Mouse (Mus musculus) CH12.LX (cell line): ENCODE results near the gene Efs. TPM values are rescaled to one million over a fixed set of nuclear protein-coding genes. Genes with fewer than 3 reads are reported as not detected.

ENCODE experiments used
- DNase-seq: peaks from one replicate; pipeline ENCODE4 v3.0.0-alpha.2; 2013; ENCODE audit errors: extremely low read depth
- H3K27ac ChIP-seq: 2 replicates; pipeline ENCODE4 v1.5.1; 2012; ENCODE audit warnings: low read depth, mild to moderate bottlenecking, control low read depth, moderate library complexity; ENCODE audit not compliant: insufficient read depth
- H3K27me3 ChIP-seq: replicated peaks from 2 replicates; pipeline ENCODE3; 2012; ENCODE audit warnings: inconsistent platforms
- H3K36me3 ChIP-seq, 2 experiments: replicated peaks in 1 of 2; 2 replicates each; pipeline versions ENCODE3 to v1.6.1; 2012; ENCODE audit warnings: inconsistent platforms in 1 of 2, low read length in 1 of 2, mild to moderate bottlenecking in 1 of 2, mixed read lengths in 1 of 2, moderate library complexity in 1 of 2; ENCODE audit not compliant: control insufficient read depth in 1 of 2, insufficient read depth in 1 of 2
- H3K4me1 ChIP-seq, 2 experiments: 2 replicates each; pipeline ENCODE4 v1.6.1; 2012; ENCODE audit warnings: inconsistent platforms in 1 of 2, moderate library complexity in 1 of 2; ENCODE audit not compliant: insufficient read depth in 2 of 2, control insufficient read depth in 1 of 2
- H3K4me2 ChIP-seq: 2 replicates; pipeline ENCODE4 v1.6.1; 2012; ENCODE audit warnings: low read depth, mild to moderate bottlenecking, control low read depth; ENCODE audit not compliant: poor library complexity, insufficient read depth, severe bottlenecking
- H3K4me3 ChIP-seq, 3 experiments: fragments of 150-350 bp in 1 of 3; sonication (generic) in 1 of 3; replicated peaks in 1 of 3; 2 replicates each; pipeline versions ENCODE3 to v1.5.1; 2011 to 2012; ENCODE audit warnings: low read depth in 2 of 3, low read length in 2 of 3, mild to moderate bottlenecking in 2 of 3, moderate library complexity in 2 of 3, control low read depth in 1 of 3, improper control_type of control experiment in 1 of 3, inconsistent platforms in 1 of 3, mixed read lengths in 1 of 3; ENCODE audit not compliant: poor library complexity in 1 of 3
- H3K79me2 ChIP-seq: replicated peaks from 2 replicates; pipeline ENCODE4 v1.6.1; 2012; ENCODE audit warnings: mild to moderate bottlenecking, moderate library complexity; ENCODE audit not compliant: control insufficient read depth, poor library complexity, insufficient read depth, severe bottlenecking; ENCODE audit errors: extremely low read depth
- H3K9ac ChIP-seq: 2 replicates; pipeline ENCODE4 v1.6.1; 2012; ENCODE audit warnings: low read depth, mild to moderate bottlenecking, control low read depth, moderate library complexity; ENCODE audit not compliant: insufficient read depth
- H3K9me3 ChIP-seq: replicated peaks from 2 replicates; pipeline ENCODE3; 2012; ENCODE audit warnings: low read length, inconsistent platforms, mixed read lengths
- BHLHE40 ChIP-seq: IDR thresholded peaks from 2 replicates; pipeline ENCODE4 v1.6.1; 2011; ENCODE audit warnings: mild to moderate bottlenecking, low read depth, low read length, improper control_type of control experiment
- CTCF ChIP-seq, 2 experiments: IDR thresholded peaks in 1 of 2; conservative IDR thresholded peaks in 1 of 2; 2 replicates each; pipeline ENCODE4 v1.5.1; 2011 to 2012; ENCODE audit warnings: low read depth in 2 of 2, low read length in 2 of 2, improper control_type of control experiment in 1 of 2, inconsistent platforms in 1 of 2, mild to moderate bottlenecking in 1 of 2, moderate library complexity in 1 of 2
- E2F4 ChIP-seq: IDR thresholded peaks from 2 replicates; pipeline ENCODE4 v1.6.1; 2011; ENCODE audit warnings: low read depth, low read length, improper control_type of control experiment; ENCODE audit not compliant: insufficient replicate concordance
- ELF1 ChIP-seq: IDR thresholded peaks from 2 replicates; pipeline ENCODE4 v1.6.1; 2014; ENCODE audit warnings: low read depth, mild to moderate bottlenecking, inconsistent platforms, low read length, improper control_type of control experiment
- ETS1 ChIP-seq: conservative IDR thresholded peaks from 2 replicates; pipeline ENCODE4 v1.6.1; 2012; ENCODE audit warnings: low read depth, mild to moderate bottlenecking, inconsistent platforms, low read length, improper control_type of control experiment, moderate library complexity
- GABPA ChIP-seq: IDR thresholded peaks from 2 replicates; pipeline ENCODE4 v1.6.1; 2012; ENCODE audit warnings: low read depth, low read length, improper control_type of control experiment, inconsistent platforms; ENCODE audit not compliant: insufficient replicate concordance
- HCFC1 ChIP-seq: IDR thresholded peaks from 2 replicates; pipeline ENCODE4 v1.6.1; 2012; ENCODE audit warnings: low read depth, mild to moderate bottlenecking, inconsistent platforms, low read length, improper control_type of control experiment
- JUND ChIP-seq: conservative IDR thresholded peaks from 2 replicates; pipeline ENCODE4 v1.6.1; 2011; ENCODE audit warnings: low read depth, low read length, improper control_type of control experiment
- MAX ChIP-seq: IDR thresholded peaks from 2 replicates; pipeline ENCODE4 v1.6.1; 2011; ENCODE audit warnings: low read length, improper control_type of control experiment
- MAZ ChIP-seq: IDR thresholded peaks from 2 replicates; pipeline ENCODE4 v1.6.1; 2012; ENCODE audit warnings: low read depth, mild to moderate bottlenecking, inconsistent platforms, low read length, improper control_type of control experiment, moderate library complexity
- MEF2A ChIP-seq: IDR thresholded peaks from 2 replicates; pipeline ENCODE4 v1.6.1; 2014; ENCODE audit warnings: low read depth, mild to moderate bottlenecking, inconsistent platforms, low read length, improper control_type of control experiment, borderline replicate concordance
- NRF1 ChIP-seq: IDR thresholded peaks from 2 replicates; pipeline ENCODE4 v1.6.1; 2014; ENCODE audit warnings: low read depth, mild to moderate bottlenecking, inconsistent platforms, low read length, improper control_type of control experiment, moderate library complexity
- POLR2AphosphoS2 ChIP-seq: IDR thresholded peaks from 2 replicates; pipeline ENCODE4 v1.6.1; 2011; ENCODE audit warnings: low read depth, low read length, improper control_type of control experiment
- RAD21 ChIP-seq: IDR thresholded peaks from 2 replicates; pipeline ENCODE4 v1.6.1; 2011; ENCODE audit warnings: low read depth, mild to moderate bottlenecking, low read length, improper control_type of control experiment, moderate library complexity
- RCOR1 ChIP-seq: conservative IDR thresholded peaks from 2 replicates; pipeline ENCODE4 v1.6.1; 2012; ENCODE audit warnings: low read depth, mild to moderate bottlenecking, inconsistent platforms, low read length, improper control_type of control experiment
- TBP ChIP-seq: conservative IDR thresholded peaks from 2 replicates; pipeline ENCODE4 v1.6.1; 2011; ENCODE audit warnings: low read depth, low read length, improper control_type of control experiment
- UBTF ChIP-seq: IDR thresholded peaks from 2 replicates; pipeline ENCODE4 v1.6.1; 2012; ENCODE audit warnings: low read depth, mild to moderate bottlenecking, inconsistent platforms, low read length, improper control_type of control experiment, moderate library complexity
- USF1 ChIP-seq: IDR thresholded peaks from 2 replicates; pipeline ENCODE4 v1.6.1; 2014; ENCODE audit warnings: low read depth, mild to moderate bottlenecking, inconsistent platforms, low read length, improper control_type of control experiment
- USF2 ChIP-seq: conservative IDR thresholded peaks from 2 replicates; pipeline ENCODE4 v1.6.1; 2011; ENCODE audit warnings: low read depth, low read length, improper control_type of control experiment
- ZNF384 ChIP-seq: IDR thresholded peaks from 2 replicates; pipeline ENCODE4 v1.6.1; 2012; ENCODE audit warnings: low read depth, low read length, improper control_type of control experiment, inconsistent platforms
- dilution Hi-C: fragments of 300-500 bp; cut with MboI; formaldehyde crosslinking; loops from 2 replicates; pipeline ENCODE4 v1.14.3; 2020; ENCODE audit warnings: low sequenced_read_pairs; ENCODE audit not compliant: extremely low pct_unique_long_range_greater_than_20kb, extremely low pct_ligation_motif_present
- in situ Hi-C: fragments of 300-500 bp; cut with MboI; formaldehyde crosslinking; loops from 3 replicates; pipeline ENCODE4 v1.14.3; 2019; ENCODE audit warnings: low sequenced_read_pairs, low pct_ligation_motif_present, low pct_unique_long_range_greater_than_20kb, mixed read lengths
- polyA plus RNA-seq: library from polyadenylated mRNA; unstranded; fragments of >175 nt; gene quantifications from 2 replicates; pipeline ENCODE4 v1.2.1, GENCODE M21; 2012; ENCODE audit warnings: low read depth; ENCODE audit not compliant: insufficient read length
- total RNA-seq, 2 experiments: library from RNA; depleted of rRNA; stranded (reverse); fragments of 300-350 nt in 1 of 2; fragments of >200 nt in 1 of 2; gene quantifications; 2 replicates each; pipeline ENCODE4 v1.2.3; 2012 to 2014

Efs gene
- total and polyA plus RNA-seq, 3 experiments = not detected

DNA sequence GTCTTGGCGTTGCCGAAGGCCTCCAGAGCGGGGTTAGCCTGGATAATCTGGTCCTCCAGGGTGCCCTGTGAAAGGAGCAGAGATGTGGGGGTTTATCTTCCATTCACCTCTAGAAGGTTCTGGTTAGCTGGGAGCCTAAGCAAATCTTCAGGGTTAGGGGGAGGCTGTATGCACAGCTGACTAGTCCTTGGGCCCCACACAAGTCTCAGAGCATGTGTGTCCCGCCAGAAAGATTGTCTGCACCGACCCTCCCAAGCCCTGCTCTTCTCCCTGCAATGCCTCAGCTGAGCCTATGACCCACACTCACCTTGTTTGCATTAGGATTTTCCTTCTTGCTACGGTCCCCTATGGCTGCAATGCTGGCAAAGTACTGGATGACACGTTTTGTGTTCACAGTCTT, 36.8 kb upstream of the Efs start:
- no peaks in the 10 kb centered on the region for H3K36me3 ChIP-seq
- H3K4me2 ChIP-seq = no peak overlapping the region
- dilution Hi-C loops = no loop called here

DNA sequence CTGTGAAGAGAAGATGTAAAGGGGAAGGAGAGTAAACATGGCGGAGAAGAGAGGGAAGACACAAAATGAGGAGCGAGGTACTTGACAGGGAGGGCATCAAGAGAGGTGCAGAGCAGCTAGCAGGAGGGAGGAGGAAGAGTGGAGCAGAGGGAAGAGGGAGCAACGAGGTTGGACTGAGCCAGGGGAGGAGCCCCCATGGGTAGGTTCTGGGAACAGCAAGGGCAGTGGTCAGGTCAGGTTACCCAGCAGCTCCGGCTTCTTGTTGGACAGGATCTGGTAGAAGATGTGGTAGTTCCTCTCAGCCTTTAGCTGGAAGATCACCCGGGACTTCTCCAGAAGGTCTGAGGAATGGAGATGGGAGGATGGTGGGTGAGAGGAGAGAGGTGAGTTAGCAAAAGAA, 35.6 kb upstream of the Efs start:
- H3K9me3 ChIP-seq = peaks cover 2% of the 10 kb centered on the region
- H3K4me3 ChIP-seq = no peak overlapping the region
- H3K27ac ChIP-seq = no peak overlapping the region
- no peaks in the 10 kb centered on the region for H3K79me2 ChIP-seq
- no peak overlapping the region for H3K9ac ChIP-seq
- H3K4me2 ChIP-seq = no peak overlapping the region
- no peak for DNase-seq
- H3K4me1 ChIP-seq = peaks cover 9 to 25% of the 10 kb centered on the region in 2 experiments
- H3K27me3 ChIP-seq = peaks cover 47% of the 10 kb centered on the region
- TF ChIP-seq UBTF (no peak), POLR2AphosphoS2 (no peak), ELF1 (no peak), BHLHE40 (no peak)
- no peaks in the 10 kb centered on the region for H3K36me3 ChIP-seq
- in situ Hi-C loops (loop anchor here (5.0 kb wide), 1 partner anchor 36 kb away; no protein-coding TSS in a partner anchor), dilution Hi-C loops (no loop called here)

More for the DNA sequence above, 36.8 kb upstream of the Efs start:
- peaks cover 56% of the 10 kb centered on the region for H3K27me3 ChIP-seq
- no peaks in the 10 kb centered on the region for H3K79me2 ChIP-seq
- no peak overlapping the region for H3K27ac ChIP-seq
- peaks cover 9 to 31% of the 10 kb centered on the region in 2 experiments for H3K4me1 ChIP-seq
- in situ Hi-C loops = loop anchor here (5.0 kb wide), 1 partner anchor 35 kb away; no protein-coding TSS in a partner anchor
- TF ChIP-seq E2F4 (no peak), UBTF (no peak), MAX (no peak), RAD21 (no peak), USF2 (no peak), GABPA (no peak), POLR2AphosphoS2 (no peak), MEF2A (no peak), ETS1 (no peak), CTCF (conservative IDR thresholded peaks at IDR 0.05 in 1 of 2, IDR thresholded peaks at IDR 0.05 in 1 of 2; ENCODE audit: low read depth in 2 of 2, low read length in 2 of 2) (no peak), TBP (no peak), ZNF384 (no peak), ELF1 (no peak), USF1 (no peak), MAZ (no peak), RCOR1 (no peak), BHLHE40 (no peak), NRF1 (no peak), JUND (no peak), HCFC1 (no peak)
- no peak for DNase-seq
- H3K9me3 ChIP-seq = peaks cover 2% of the 10 kb centered on the region
- H3K9ac ChIP-seq = no peak overlapping the region
- H3K4me3 ChIP-seq = no peak overlapping the region
